ENCODE assay signal across 8 mouse cellular contexts in the genomic region with DNA sequence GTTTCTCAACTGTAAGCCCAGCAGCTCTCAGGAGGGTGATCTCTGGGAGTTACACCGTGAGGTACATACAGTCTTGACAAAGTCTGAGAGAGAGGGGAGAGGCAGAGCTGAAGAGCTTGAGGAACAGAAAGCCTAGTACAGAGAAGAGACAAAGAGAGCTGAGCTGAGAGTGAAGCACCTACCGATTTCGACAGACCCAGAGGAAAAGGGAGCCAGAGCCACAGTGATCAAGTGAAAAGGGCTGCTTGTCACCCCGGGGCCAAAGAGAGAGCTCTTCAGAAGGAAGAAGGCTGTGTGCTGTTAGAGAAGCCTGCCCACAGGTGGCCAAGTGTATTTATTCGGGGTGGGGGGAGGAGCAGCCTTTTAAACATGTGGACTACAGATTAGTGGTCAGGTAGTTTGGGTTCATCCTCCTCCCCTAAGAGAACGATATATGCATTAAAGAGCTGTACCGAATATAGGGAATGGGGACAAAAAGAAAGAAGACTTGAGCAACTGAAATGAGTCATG. TPM values are rescaled to one million over a fixed set of nuclear protein-coding genes. Genes with fewer than 3 reads are reported as not detected.
DNase-seq lines count a peak whose midpoint lies in the region; ATAC-seq and TF ChIP-seq lines count a peak whose summit lies in the region.

Gene Btn1a1 (minus strand): TSS at position 302 of the 510 bp plus-strand sequence.

- no peak for TF ChIP-seq POLR2A in MEL (IDR thresholded peaks at IDR 0.05; ENCODE audit: control insufficient read depth in 1 of 2, insufficient read depth in 1 of 2, low read depth in 1 of 2, low read length in 2 of 2, poor library complexity in 1 of 2)
- no peak for TF ChIP-seq POLR2A in liver, adult 2 months (IDR thresholded peaks at IDR 0.05; ENCODE audit: extremely low read depth, insufficient read depth, low read length)
- TF ChIP-seq POLR2A in spleen, adult 2 months (IDR thresholded peaks at IDR 0.05; ENCODE audit: low read depth, low read length), result no peak

- intact Hi-C loops in gastrocnemius, adult 2 months (cut with DNase I), result no loop called here

- TF ChIP-seq CTCF in gastrocnemius, adult 2 months (IDR thresholded peaks at IDR 0.05), result no peak; the same call in 1 of the 2 replicates
- 0 out of 6 replicates have a peak, but pooled peaks of 1 of the 3 experiments have one; percentile 5 for TF ChIP-seq CTCF in MEL (IDR thresholded peaks at IDR 0.05 in 2 of 3, conservative IDR thresholded peaks at IDR 0.05 in 1 of 3; ENCODE audit: control insufficient read depth in 1 of 3, insufficient read depth in 1 of 3, low read depth in 2 of 3, low read length in 3 of 3, poor library complexity in 1 of 3, severe bottlenecking in 1 of 3)
- no peak for TF ChIP-seq CTCF in liver, adult 2 months (IDR thresholded peaks at IDR 0.05; ENCODE audit: low read depth, low read length)
- TF ChIP-seq CTCF in spleen, adult 2 months (IDR thresholded peaks at IDR 0.05; ENCODE audit: extremely low read depth, insufficient read depth, insufficient read length, insufficient replicate concordance), result no peak

- peak within 1 kb of the TSS; percentile 71 for H3K4me2 ChIP-seq in forebrain, embryonic 12.5 days

- no peaks in the 10 kb centered on the region for H3K79me2 ChIP-seq in MEL (ENCODE audit: control insufficient read depth, insufficient read depth, low read length, poor library complexity)
- H3K79me2 ChIP-seq in liver, adult 2 months (ENCODE audit: control insufficient read depth, insufficient read depth, low read length), result no peaks in the 10 kb centered on the region

- H3K36me3 ChIP-seq in MEL (ENCODE audit: control insufficient read depth in 1 of 2, insufficient read depth in 2 of 2, low read length in 2 of 2), result peaks cover 0 to 4% of the 10 kb centered on the region in 2 experiments; a peak in 2 of 4 replicates
- H3K36me3 ChIP-seq in forebrain, embryonic 12.5 days (replicated peaks), result no peaks in the 10 kb centered on the region
- H3K36me3 ChIP-seq in liver, adult 2 months (ENCODE audit: control insufficient read depth, insufficient read depth, low read length), result no peaks in the 10 kb centered on the region
- no peaks in the 10 kb centered on the region for H3K36me3 ChIP-seq in spleen, adult 2 months (ENCODE audit: control insufficient read depth, insufficient read depth, low read length)

- no peaks in the 10 kb centered on the region for H3K9me3 ChIP-seq in MEL (replicated peaks; ENCODE audit: insufficient read depth, low read length)
- H3K9me3 ChIP-seq in forebrain, embryonic 12.5 days, result no peaks in the 10 kb centered on the region

- TF ChIP-seq EP300 in MEL (IDR thresholded peaks at IDR 0.05; ENCODE audit: low read depth in 1 of 2, low read length in 2 of 2), result no peak

- TF ChIP-seq RAD21 in MEL (IDR thresholded peaks at IDR 0.05; ENCODE audit: low read depth, low read length), result no peak

- no peak for DNase-seq in gastrocnemius, adult 2 months
- DNase-seq in gastrocnemius, postnatal 25 days, result no peak
- DNase-seq in MEL (ENCODE audit: low read depth, low spot score), result peak; percentile 74
- DNase-seq in liver, adult 2 months (ENCODE audit: extremely low read depth, low read depth, low spot score), result peak; percentile 22
- no peak for DNase-seq in spleen, adult 2 months (ENCODE audit: low read depth in 1 of 2, low spot score in 2 of 2)
- no peak for DNase-seq in cerebellum, adult 11 months
- no peak for DNase-seq in layer of hippocampus, adult 9-11 months

- WGBS in forebrain, embryonic 12.5 days, result 2% methylated on average over 7 of the region's 7 CpGs
- 7% methylated on average over 7 of the region's 7 CpGs for WGBS in liver, adult 2 months
- 5% methylated on average over 7 of the region's 7 CpGs for WGBS in spleen, adult 2 months

- H3K4me1 ChIP-seq in MEL (ENCODE audit: control insufficient read depth in 1 of 2, insufficient read depth in 2 of 2, low read length in 2 of 2), result peaks cover 0 to 1% of the 10 kb centered on the region in 2 experiments; a peak in 2 of 4 replicates
- peaks cover 21% of the 10 kb centered on the region for H3K4me1 ChIP-seq in forebrain, embryonic 12.5 days
- peaks cover 13% of the 10 kb centered on the region for H3K4me1 ChIP-seq in liver, adult 2 months (ENCODE audit: control insufficient read depth, insufficient read depth, low read length)
- H3K4me1 ChIP-seq in spleen, adult 2 months (ENCODE audit: control insufficient read depth, insufficient read depth, insufficient read length), result peaks cover 5% of the 10 kb centered on the region

- peak within 1 kb of the TSS; percentile 76 for H3K4me3 ChIP-seq in gastrocnemius, adult 2 months
- H3K4me3 ChIP-seq in MEL (ENCODE audit: control insufficient read depth in 1 of 2, insufficient read depth in 1 of 2, low read depth in 2 of 2, low read length in 2 of 2), result peak within 1 kb of the TSS; percentile 41 to 66
- peak within 1 kb of the TSS; percentile 56 for H3K4me3 ChIP-seq in forebrain, embryonic 12.5 days (replicated peaks)
- no peak within 1 kb of the TSS for H3K4me3 ChIP-seq in liver, adult 2 months (ENCODE audit: insufficient read depth, low read depth, low read length)
- H3K4me3 ChIP-seq in spleen, adult 2 months (ENCODE audit: extremely low read depth, insufficient read depth, insufficient read length), result peak within 1 kb of the TSS; percentile 31

- peak within 1 kb of the TSS; percentile 54 for H3K9ac ChIP-seq in MEL (ENCODE audit: control insufficient read depth, low read depth, low read length, poor library complexity, severe bottlenecking)
- H3K9ac ChIP-seq in forebrain, embryonic 12.5 days, result peak within 1 kb of the TSS; percentile 56
- 0 out of 2 replicates have a peak within 1 kb of the TSS, but pooled peaks have one; percentile 2 for H3K9ac ChIP-seq in liver, adult 2 months (ENCODE audit: low read depth, low read length)

- ATAC-seq in forebrain, embryonic 12.5 days (ENCODE audit: low FRiP score), result no peak

- no peaks in the 10 kb centered on the region for H3K27me3 ChIP-seq in MEL (ENCODE audit: control insufficient read depth in 1 of 2, insufficient read depth in 2 of 2, low read length in 2 of 2)
- peaks cover 12% of the 10 kb centered on the region; the same call in 1 of the 2 replicates for H3K27me3 ChIP-seq in forebrain, embryonic 12.5 days
- no peaks in the 10 kb centered on the region for H3K27me3 ChIP-seq in liver, adult 2 months (ENCODE audit: control insufficient read depth, insufficient read depth, low read length)
- H3K27me3 ChIP-seq in spleen, adult 2 months (ENCODE audit: control insufficient read depth, insufficient read depth, low read length), result peaks cover 3% of the 10 kb centered on the region

- no peak within 1 kb of the TSS for H3K27ac ChIP-seq in gastrocnemius, adult 2 months
- no peak within 1 kb of the TSS for H3K27ac ChIP-seq in MEL (ENCODE audit: control insufficient read depth, low read depth, low read length)
- H3K27ac ChIP-seq in forebrain, embryonic 12.5 days, result no peak within 1 kb of the TSS
- H3K27ac ChIP-seq in liver, adult 2 months (replicated peaks; ENCODE audit: insufficient read depth, low read depth, low read length), result no peak within 1 kb of the TSS
- no peak within 1 kb of the TSS for H3K27ac ChIP-seq in spleen, adult 2 months (ENCODE audit: insufficient read depth, low read length)

TF ChIP-seq in MEL, 35 proteins besides CTCF, POLR2A, EP300 and RAD21:
- TF ChIP-seq POLR2AphosphoS2 (IDR thresholded peaks at IDR 0.05; ENCODE audit: low read length) (no peak), GATA1 (IDR thresholded peaks at IDR 0.05; ENCODE audit: low read depth, low read length) (no peak), TBP (IDR thresholded peaks at IDR 0.05; ENCODE audit: low read depth, low read length) (peak; percentile 60; the same call in 1 of the 2 replicates)
TF ChIP-seq in MEL: peak in this region for 1.

RNA-seq across cellular contexts. Expression of gene Btn1a1, which starts in this region (rescaled TPM):
- not detected for total RNA-seq in gastrocnemius, adult 2 months (2021)
- not detected for total RNA-seq in gastrocnemius, postnatal 25 days (2021)
- 0.07 TPM in 1 of 2 replicates, not detected in the other for total RNA-seq in MEL (2012; rRNA removed)
- under 1 TPM in 1 of 2 experiments, not detected in 1; 0.25 TPM for polyA plus RNA-seq in MEL (2012; ENCODE audit: insufficient read depth in 1 of 2, insufficient read length in 2 of 2, low read depth in 1 of 2, low replicate concordance in 2 of 2, missing spikeins in 1 of 2)
- 0.18 and 0.36 TPM in 2 replicates for polyA plus RNA-seq in forebrain, embryonic 12.5 days (2016; fragmentation: Nextera tagmentation; extraction: Ambion mirVana)
- total RNA-seq in liver, adult 2 months (2014; rRNA removed), result not detected in 2 replicates
- not detected in 2 replicates for polyA plus RNA-seq in liver, adult 2 months (2012; rRNA removed)
- polyA plus RNA-seq in spleen, adult 2 months (2012; rRNA removed), result 0.19 and 0.56 TPM in 2 replicates

Comparison
In these comparisons a context has a peak if more than half of its experiments do, and no peak if none do; other contexts are left out.
1. Peak in DNase-seq, H3K4me3 ChIP-seq and H3K9ac ChIP-seq in MEL; RNA of the gene not detected or under 1 TPM.
2. Peak in DNase-seq and H3K9ac ChIP-seq in liver, adult 2 months; RNA of the gene not detected or under 1 TPM.
3. H3K9ac ChIP-seq: peak in every context shown above with its lines; median percentile 56 in forebrain, embryonic 12.5 days; 54 in MEL; 2 in liver, adult 2 months.